Mouse (Mus musculus): ENCODE data around the gene Rnpepl1. TPM values are rescaled to one million over a fixed set of nuclear protein-coding genes. Genes with fewer than 3 reads are reported as not detected.
A peak's percentile ranks its signal among the peaks of the same experiment; 100 is the strongest.

The Rnpepl1 gene
- polyA plus RNA-seq, 1 experiment: 88.8 TPM

GRCm38 (mm10) chr1:92937797-92938196 lies 27.2 kb downstream of the Rnpepl1 start:
- Histone ChIP-seq H3K27ac (ENCODE audit: control insufficient read depth, insufficient read depth, low read depth, low read length) (no peak overlapping the region), H3K4me1 (ENCODE audit: control insufficient read depth, insufficient read depth, low read length) (peaks cover 9% of the 10 kb centered on the region), H3K27me3 (ENCODE audit: control insufficient read depth, insufficient read depth, low read length) (no peaks in the 10 kb centered on the region), H3K4me3 (ENCODE audit: control insufficient read depth, low read depth, low read length) (no peak overlapping the region), H3K36me3 (ENCODE audit: control insufficient read depth, insufficient read depth, low read length) (peaks cover 9% of the 10 kb centered on the region)
- TF ChIP-seq CTCF (IDR thresholded peaks at IDR 0.05; ENCODE audit: control insufficient read depth, insufficient read depth, insufficient replicate concordance, low read depth, low read length) (no peak), POLR2A (IDR thresholded peaks at IDR 0.05; ENCODE audit: control insufficient read depth, low read depth, low read length) (no peak)

GRCm38 (mm10) chr1:92939746-92940145 lies 29.2 kb downstream of the Rnpepl1 start:
- TF ChIP-seq POLR2A (IDR thresholded peaks at IDR 0.05; ENCODE audit: control insufficient read depth, low read depth, low read length) (no peak), CTCF (IDR thresholded peaks at IDR 0.05; ENCODE audit: control insufficient read depth, insufficient read depth, insufficient replicate concordance, low read depth, low read length) (no peak)
- peaks cover 9% of the 10 kb centered on the region for H3K36me3 ChIP-seq (ENCODE audit: control insufficient read depth, insufficient read depth, low read length)
- H3K4me3 ChIP-seq (ENCODE audit: control insufficient read depth, low read depth, low read length): no peak overlapping the region
- H3K27ac ChIP-seq (ENCODE audit: control insufficient read depth, insufficient read depth, low read depth, low read length): no peak overlapping the region
- peaks cover 4% of the 10 kb centered on the region for H3K4me1 ChIP-seq (ENCODE audit: control insufficient read depth, insufficient read depth, low read length)
- no peaks in the 10 kb centered on the region for H3K27me3 ChIP-seq (ENCODE audit: control insufficient read depth, insufficient read depth, low read length)

DNA sequence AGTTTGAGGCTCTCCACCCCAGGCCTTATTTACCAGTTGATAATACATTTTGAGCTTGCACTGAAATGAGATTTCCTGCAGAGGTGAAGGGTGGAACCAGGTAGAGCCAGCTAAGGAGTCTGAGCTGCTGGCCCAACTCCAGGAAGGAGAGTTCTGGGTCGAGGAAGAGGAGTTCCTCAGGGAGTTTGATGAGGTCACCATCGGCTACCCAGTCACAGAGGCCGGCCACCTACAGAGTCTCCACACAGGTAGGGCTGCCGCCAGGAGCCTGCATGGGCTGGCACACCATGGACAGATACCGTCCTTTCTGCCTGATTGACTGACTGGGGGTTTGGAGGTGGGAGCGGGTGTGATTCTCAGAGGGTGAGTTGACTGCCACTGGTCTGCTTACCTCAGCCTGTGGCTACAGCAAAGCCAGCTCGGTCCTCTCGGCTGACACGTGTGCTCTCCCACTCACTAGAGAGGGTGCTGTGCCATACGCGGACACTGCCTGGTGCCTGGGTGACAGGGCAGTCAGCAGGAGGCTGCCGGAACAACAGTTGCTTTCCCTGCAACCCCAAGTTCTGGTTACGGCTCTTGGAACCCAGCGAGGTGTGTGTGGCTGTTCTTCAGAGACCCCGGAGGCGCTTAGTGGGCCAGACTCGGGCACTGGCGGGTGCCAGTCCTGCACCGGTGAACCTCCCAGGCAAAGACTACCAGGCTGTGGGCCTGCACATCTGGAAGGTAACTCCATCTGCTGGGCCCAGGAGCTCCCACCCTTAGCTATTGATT lies 32.8 kb downstream of the Rnpepl1 start:
- no peak overlapping the region for H3K4me3 ChIP-seq (ENCODE audit: control insufficient read depth, low read depth, low read length)

GRCm38 (mm10) chr1:92947966-92948365 lies 37.4 kb downstream of the Rnpepl1 start:
- peaks cover 2% of the 10 kb centered on the region for H3K36me3 ChIP-seq (ENCODE audit: control insufficient read depth, insufficient read depth, low read length)

More for the DNA sequence above, 32.8 kb downstream of the Rnpepl1 start:
- Histone ChIP-seq H3K27ac (ENCODE audit: control insufficient read depth, insufficient read depth, low read depth, low read length) (no peak overlapping the region), H3K36me3 (ENCODE audit: control insufficient read depth, insufficient read depth, low read length) (peaks cover 11% of the 10 kb centered on the region), H3K4me1 (ENCODE audit: control insufficient read depth, insufficient read depth, low read length) (no peaks in the 10 kb centered on the region), H3K27me3 (ENCODE audit: control insufficient read depth, insufficient read depth, low read length) (no peaks in the 10 kb centered on the region)
- TF ChIP-seq POLR2A (IDR thresholded peaks at IDR 0.05; ENCODE audit: control insufficient read depth, low read depth, low read length) (no peak), CTCF (IDR thresholded peaks at IDR 0.05; ENCODE audit: control insufficient read depth, insufficient read depth, insufficient replicate concordance, low read depth, low read length) (no peak)

DNA sequence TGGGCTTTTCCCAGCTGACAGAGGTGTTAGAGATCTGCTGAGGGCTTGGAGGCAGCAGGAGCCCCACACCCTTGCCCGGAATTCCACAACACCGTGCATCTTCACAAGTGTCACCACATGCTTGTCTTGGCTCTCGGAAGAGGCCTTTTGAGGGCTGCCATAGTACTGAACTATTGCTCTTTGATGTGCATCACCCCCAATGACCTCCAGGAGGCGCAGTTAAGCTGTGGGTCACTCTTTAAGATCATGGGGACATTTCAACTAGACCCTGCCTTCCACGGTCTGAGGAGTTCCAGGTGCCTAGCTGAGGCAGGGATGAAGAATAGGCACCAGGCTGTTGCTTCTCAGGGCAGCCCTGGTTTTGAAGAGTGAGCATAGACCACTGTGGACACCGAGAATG lies 38.8 kb downstream of the Rnpepl1 start:
- Histone ChIP-seq H3K4me3 (ENCODE audit: control insufficient read depth, low read depth, low read length) (no peak overlapping the region), H3K4me1 (ENCODE audit: control insufficient read depth, insufficient read depth, low read length) (no peaks in the 10 kb centered on the region), H3K27me3 (ENCODE audit: control insufficient read depth, insufficient read depth, low read length) (no peaks in the 10 kb centered on the region), H3K27ac (ENCODE audit: control insufficient read depth, insufficient read depth, low read depth, low read length) (no peak overlapping the region), H3K36me3 (ENCODE audit: control insufficient read depth, insufficient read depth, low read length) (peaks cover 2% of the 10 kb centered on the region)
- peak; percentile 15; the same call in 1 of the 2 replicates for TF ChIP-seq CTCF (IDR thresholded peaks at IDR 0.05; ENCODE audit: control insufficient read depth, insufficient read depth, insufficient replicate concordance, low read depth, low read length)
- no peak for TF ChIP-seq POLR2A (IDR thresholded peaks at IDR 0.05; ENCODE audit: control insufficient read depth, low read depth, low read length)

More at GRCm38 (mm10) chr1:92947966-92948365, 37.4 kb downstream of the Rnpepl1 start:
- Histone ChIP-seq H3K27me3 (ENCODE audit: control insufficient read depth, insufficient read depth, low read length) (no peaks in the 10 kb centered on the region), H3K4me3 (ENCODE audit: control insufficient read depth, low read depth, low read length) (no peak overlapping the region), H3K27ac (ENCODE audit: control insufficient read depth, insufficient read depth, low read depth, low read length) (no peak overlapping the region), H3K4me1 (ENCODE audit: control insufficient read depth, insufficient read depth, low read length) (no peaks in the 10 kb centered on the region)
- no peak for TF ChIP-seq CTCF (IDR thresholded peaks at IDR 0.05; ENCODE audit: control insufficient read depth, insufficient read depth, insufficient replicate concordance, low read depth, low read length)
- TF ChIP-seq POLR2A (IDR thresholded peaks at IDR 0.05; ENCODE audit: control insufficient read depth, low read depth, low read length): no peak

DNA sequence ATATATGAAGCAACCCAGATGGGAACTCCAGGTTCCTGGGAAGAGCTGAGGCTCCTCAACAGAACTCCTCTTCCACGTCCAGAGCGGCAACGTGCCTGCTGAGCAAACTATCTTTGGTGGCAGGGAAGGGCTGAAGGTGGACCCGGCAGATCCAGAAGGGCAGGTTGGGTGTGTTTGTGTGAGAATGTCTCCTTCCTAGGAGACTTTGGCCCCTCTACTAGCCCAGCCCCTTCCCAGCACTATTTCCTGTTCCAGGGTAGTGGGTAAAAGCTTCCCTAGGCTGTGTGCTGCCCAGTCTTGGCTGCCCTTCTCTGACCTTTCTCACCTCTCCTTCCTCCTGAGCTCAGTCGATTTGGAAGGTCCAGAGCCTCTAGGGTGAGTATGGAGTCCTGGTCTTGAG lies 40.0 kb downstream of the Rnpepl1 start, which contains the start of gene Gpr35:
Gene Gpr35 (plus strand): TSS at position 259 of the 400 bp plus-strand sequence.
- H3K4me1 ChIP-seq (ENCODE audit: control insufficient read depth, insufficient read depth, low read length): no peaks in the 10 kb centered on the region
- H3K27me3 ChIP-seq (ENCODE audit: control insufficient read depth, insufficient read depth, low read length): no peaks in the 10 kb centered on the region
- peaks cover 2% of the 10 kb centered on the region for H3K36me3 ChIP-seq (ENCODE audit: control insufficient read depth, insufficient read depth, low read length)
- no peak within 1 kb of the TSS for H3K27ac ChIP-seq (ENCODE audit: control insufficient read depth, insufficient read depth, low read depth, low read length)
- no peak within 1 kb of the TSS for H3K4me3 ChIP-seq (ENCODE audit: control insufficient read depth, low read depth, low read length)
- TF ChIP-seq CTCF (IDR thresholded peaks at IDR 0.05; ENCODE audit: control insufficient read depth, insufficient read depth, insufficient replicate concordance, low read depth, low read length): no peak
- no peak for TF ChIP-seq POLR2A (IDR thresholded peaks at IDR 0.05; ENCODE audit: control insufficient read depth, low read depth, low read length)

- no peaks in the 10 kb centered on the region; the same call in 1 of the 2 replicates for H3K36me3 ChIP-seq (ENCODE audit: control insufficient read depth, insufficient read depth, low read length)
- H3K27me3 ChIP-seq (ENCODE audit: control insufficient read depth, insufficient read depth, low read length): no peaks in the 10 kb centered on the region
- no peak overlapping the region for H3K4me3 ChIP-seq (ENCODE audit: control insufficient read depth, low read depth, low read length)
- no peak overlapping the region for H3K27ac ChIP-seq (ENCODE audit: control insufficient read depth, insufficient read depth, low read depth, low read length)
- H3K4me1 ChIP-seq (ENCODE audit: control insufficient read depth, insufficient read depth, low read length): no peaks in the 10 kb centered on the region
- no peak for TF ChIP-seq CTCF (IDR thresholded peaks at IDR 0.05; ENCODE audit: control insufficient read depth, insufficient read depth, insufficient replicate concordance, low read depth, low read length)
- no peak for TF ChIP-seq POLR2A (IDR thresholded peaks at IDR 0.05; ENCODE audit: control insufficient read depth, low read depth, low read length)
Observed at GRCm38 (mm10) chr1:92953641-92954040, 43.1 kb downstream of the Rnpepl1 start.
